Mouse (Mus musculus) 416B (cell line): ENCODE results near the gene Uhrf1bp1.
A peak's percentile ranks its signal among the peaks of the same experiment; 100 is the strongest.

Source experiments
- DNase-seq: peaks from one replicate; pipeline ENCODE4 v3.0.0; 2011; ENCODE audit warnings: low read depth

The Uhrf1bp1 gene

DNA sequence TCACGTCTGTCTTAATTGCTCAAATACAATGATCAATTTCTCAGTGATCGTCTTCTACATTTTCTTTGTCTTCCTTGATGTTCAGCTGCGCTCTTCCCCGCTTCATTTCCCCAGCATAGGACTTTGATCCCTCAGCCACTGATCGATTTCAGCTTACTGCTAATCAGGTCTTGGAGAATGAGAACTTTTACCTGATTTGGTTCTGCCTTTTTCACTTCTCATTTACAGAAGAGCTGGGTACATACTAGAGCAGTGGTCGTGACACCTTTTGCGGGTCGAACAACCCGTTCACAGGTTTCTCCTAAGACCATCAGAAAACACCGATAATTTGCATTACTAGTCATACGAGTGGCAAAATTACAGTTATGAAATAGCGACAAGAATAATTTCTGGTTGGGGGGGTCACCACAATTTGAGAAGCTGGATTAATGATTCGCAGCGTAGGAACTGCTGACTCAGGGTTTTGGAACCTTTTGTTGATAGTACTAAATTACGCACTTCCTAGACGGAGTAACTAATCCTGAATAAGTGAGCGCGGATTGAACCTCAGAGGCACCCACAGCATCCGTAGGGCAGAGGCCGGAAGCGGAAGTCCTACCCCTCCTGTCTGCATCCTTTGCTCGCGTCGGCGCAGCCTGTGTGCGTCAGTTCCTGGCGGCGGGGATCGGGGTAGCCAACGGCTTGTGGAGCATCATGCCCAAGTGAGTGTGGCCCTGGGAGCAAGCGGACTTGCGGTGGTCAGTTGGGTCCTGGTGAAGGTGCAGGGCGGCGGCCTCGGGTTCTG is 16.6 kb upstream of the Uhrf1bp1 start:
- peak; percentile 98 for DNase-seq

GRCm38 (mm10) chr17:27848351-27848750 is 7.9 kb upstream of the Uhrf1bp1 start:
- DNase-seq: no peak

DNA sequence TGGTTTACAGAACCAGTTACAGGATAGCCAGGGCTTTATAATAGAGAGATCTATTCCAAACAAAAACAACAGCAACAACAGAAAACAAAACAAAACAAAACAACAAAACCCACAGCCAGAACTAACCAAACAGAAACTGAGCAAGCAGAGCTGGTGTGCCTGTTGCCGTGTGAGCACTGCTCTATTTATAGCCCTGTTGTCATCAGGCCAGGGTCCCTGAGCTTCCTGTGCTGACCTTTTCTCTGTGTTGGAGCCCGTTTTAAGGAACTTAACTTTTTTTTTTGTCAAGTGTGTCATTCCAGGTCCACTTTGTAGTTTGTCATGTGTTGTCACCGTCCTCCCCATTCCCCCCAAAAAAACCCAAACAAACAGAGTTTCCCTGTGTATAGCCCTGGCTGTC is 5.2 kb upstream of the Uhrf1bp1 start:
- DNase-seq: peak; percentile 52

DNA sequence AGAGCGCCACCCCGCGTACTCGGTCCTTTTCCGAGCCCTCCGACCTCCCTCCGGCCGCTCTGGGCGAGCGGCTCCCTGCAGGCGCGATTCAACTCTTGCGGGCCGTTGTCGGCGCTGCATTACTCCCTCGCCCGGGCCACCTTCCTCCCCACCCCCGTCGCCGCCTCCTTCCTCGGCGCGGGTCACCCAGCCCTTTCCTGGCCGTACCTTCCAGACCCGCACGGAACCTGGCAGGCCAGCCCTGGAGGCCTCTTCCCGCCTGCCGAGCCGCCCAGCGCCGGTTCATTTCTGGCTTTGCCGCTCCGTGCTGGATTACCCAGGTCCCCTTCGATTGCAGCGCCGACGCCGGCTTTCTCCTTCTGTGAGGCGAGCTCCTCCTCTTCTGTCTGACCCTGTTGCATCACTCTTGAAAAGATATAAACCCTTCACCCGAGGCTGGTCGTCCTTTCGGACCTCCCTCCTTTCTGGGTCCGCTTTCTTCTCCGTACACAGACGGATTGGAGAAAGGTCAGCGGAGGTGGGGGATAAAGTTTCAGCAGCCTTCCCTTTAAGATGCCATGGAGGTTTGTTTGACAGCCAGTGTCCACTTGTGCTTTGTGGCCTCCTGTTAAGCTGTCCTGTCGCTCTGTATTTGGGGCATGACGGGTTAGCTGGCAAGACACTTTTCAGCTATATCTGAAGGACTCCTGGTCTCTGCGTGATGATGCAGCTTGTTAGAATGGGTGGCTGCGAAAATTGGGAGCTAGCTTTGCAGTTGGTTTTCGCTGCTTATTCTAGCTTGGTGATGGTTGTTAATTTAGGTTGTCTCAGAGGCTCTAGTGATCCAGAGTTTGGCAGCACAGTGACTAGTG is 782 bp downstream of the Uhrf1bp1 start:
- DNase-seq: peak; percentile 74

- no peak for DNase-seq
Measured at GRCm38 (mm10) chr17:27857649-27858475, 1.6 kb downstream of the Uhrf1bp1 start.

GRCm38 (mm10) chr17:27859131-27859530 is 2.9 kb downstream of the Uhrf1bp1 start:
- no peak for DNase-seq

DNA sequence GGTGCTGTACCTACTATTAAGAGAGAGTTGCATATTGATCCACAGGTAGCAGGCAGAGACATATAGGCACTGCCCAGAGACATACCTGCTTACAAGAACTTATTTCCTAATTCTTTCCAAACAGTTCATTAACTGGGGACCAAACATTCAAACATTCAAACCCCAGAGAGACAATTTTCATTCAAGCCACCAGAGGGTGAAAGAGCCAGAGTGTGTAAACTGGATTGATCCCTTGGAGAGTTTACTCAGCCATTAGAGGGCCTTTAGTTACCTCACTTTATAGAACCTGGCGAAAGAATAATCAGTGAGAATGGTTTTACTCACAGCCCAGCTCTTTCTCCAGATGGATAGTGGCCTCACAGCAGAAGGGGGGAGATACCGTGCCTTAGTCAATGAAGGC is 9.2 kb downstream of the Uhrf1bp1 start:
- peak; percentile 34 for DNase-seq

GRCm38 (mm10) chr17:27866737-27867136 is 10.5 kb downstream of the Uhrf1bp1 start:
- no peak for DNase-seq

- no peak for DNase-seq
Measured at GRCm38 (mm10) chr17:27871851-27872250, 15.6 kb downstream of the Uhrf1bp1 start.

DNA sequence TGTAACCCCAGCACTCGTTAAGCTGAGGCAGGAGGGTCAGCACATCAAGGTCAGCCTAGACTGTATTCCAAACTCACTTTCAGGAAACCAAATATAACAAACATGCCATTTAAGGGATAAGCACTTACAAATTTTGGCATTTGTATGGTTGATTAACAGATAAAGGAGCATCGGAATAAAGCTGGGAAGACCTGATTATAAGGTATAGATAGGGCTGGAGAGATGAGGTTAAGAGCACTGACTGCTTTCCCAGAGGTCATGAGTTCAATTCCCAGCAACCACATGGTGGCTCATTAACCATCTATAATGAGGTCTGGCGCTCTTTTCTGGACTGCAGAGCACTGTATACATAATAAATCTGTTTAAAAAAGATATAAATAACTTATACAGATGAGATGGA is 17.3 kb downstream of the Uhrf1bp1 start:
- no peak for DNase-seq

- DNase-seq: no peak
Measured at GRCm38 (mm10) chr17:27874510-27874909, 18.3 kb downstream of the Uhrf1bp1 start.

GRCm38 (mm10) chr17:27881518-27881917 is 25.3 kb downstream of the Uhrf1bp1 start:
- DNase-seq: no peak

DNA sequence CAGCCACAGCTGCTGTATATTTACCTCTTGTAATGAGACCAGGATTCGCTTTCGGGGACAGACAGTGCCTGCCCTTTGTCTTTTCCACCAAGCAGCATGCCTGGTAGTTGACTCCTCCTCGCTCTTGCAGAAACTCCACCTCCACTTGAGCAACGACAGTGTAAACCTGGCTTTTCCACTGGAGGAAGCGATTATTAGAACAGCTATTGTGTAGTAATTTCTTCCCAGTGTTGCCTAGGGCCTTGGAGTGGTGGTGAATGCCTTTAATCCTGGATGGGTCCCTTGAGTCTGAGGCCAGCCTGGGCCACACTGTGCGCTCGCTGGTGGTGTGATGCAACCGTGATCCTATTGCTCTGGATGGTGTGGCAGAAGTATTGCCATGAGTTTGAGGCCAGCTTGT is 26.9 kb downstream of the Uhrf1bp1 start:
- no peak for DNase-seq

DNA sequence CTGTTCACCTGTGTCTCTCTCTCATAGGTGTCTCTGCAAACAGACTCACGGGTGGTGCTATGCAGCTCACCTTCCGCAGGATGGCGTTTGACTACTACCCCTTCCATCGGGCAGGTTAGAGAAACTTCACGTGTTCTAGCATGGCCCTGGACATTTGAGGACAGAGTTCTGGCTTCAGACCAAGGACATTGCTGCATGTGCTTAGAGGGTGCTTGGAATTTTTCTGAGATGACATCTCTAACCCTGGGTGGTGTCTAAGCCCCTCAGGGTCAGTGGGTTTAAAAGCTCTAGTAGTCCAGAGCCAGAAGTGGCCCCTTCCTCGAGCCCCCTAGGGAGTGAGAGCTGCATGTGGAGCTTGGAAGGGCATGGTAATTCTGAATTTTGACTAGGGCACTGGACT is 27.8 kb downstream of the Uhrf1bp1 start:
- DNase-seq: no peak

DNA sequence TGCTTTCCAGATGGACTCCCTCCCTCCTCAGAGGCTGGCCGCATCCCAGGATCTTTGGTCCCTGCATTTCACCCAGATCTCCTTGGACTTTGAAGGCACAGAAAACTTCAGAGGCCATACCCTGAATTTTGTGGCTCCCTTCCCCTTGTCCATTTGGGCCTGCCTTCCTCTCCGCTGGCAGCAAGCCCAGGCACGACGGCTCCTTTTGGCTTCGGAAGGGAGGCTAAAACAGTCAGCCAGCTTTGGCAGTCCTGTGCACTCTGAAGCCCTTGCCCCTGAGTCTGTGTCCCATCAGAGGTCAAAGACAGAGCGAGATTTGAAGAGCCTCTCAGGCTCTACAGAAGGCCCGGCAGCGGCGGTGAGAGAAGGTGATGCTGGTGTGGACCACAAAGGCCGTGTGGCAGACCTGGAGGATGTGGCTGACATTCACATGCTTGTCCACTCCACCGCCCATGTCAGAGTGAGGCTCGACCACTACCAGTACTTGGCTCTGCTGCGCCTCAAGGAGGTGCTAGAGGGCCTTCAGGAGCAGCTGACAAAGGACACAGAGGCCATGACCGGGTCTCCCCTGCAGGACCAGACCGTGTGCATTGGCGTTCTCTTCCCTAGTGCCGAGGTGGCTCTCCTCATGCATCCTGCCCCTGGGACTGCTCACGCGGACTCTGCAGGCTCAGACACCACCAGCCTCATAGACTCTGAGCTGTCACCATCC is 30.4 kb downstream of the Uhrf1bp1 start:
- no peak for DNase-seq

DNA sequence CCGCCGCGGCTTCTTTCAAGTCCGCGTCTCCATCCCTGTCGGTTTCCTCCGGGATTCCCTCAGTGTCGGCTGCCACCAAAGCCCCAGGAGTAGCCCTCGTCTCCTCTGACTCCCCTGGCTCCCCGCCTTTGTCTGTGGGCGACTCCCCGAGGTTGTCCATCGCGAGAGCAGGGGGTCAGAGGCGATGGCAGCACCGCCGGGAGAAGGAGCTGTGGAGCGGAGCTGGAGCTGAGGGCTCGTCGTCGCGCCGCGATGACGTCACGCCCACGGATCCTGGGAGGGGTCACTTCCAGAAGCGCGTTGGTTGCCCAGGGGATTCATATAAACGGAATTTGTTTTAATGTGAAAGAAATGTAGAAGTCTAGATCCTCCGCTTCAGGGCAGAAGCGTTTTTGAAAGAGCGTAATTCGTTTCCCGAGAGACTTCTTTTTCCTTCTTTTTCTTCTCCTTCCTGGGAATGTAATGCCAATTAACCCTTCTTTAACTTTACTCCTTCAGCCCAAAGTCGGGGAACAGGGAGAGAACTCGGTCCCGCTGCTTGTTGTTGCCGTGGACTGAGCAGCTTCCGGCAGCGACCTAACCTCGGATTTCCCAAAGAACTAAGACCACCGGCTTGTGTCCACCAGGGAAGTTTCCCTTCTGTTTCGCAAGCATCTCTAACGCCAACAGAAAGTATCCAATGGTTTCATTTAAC is 51.4 kb downstream of the Uhrf1bp1 start:
- peak; percentile 95 for DNase-seq

DNA sequence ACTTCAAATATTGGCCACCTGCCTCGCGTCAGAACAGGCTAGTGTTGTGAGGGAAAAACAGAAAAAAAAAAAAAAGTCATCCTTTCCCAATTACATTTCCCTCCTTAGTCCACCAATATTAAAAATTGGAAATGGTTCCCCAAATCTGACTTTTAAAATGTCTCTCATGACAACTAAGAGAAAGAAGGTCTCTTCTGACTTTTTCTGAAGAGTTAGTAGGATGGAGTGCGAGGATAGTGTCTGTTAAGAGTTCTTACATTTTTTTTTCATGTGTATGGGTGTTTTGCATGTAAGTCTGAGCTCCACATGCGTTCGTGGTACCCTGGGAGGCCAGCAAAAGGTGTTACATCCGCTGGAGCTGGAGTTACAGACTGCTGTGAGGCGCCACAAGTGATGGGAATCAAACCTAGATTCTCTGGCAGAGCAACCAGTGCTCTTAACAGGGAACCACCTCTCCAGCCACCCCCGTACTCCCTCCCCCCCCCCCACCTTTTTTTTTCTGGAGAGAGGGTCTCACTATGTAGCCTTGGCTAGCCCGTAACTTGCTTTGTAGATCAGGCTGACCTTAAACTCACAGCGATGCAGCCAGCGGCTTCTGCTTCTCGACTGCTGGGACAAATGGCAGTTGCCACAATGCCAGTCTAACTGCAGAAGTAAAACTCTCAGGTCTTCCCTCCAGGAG is 52.1 kb downstream of the Uhrf1bp1 start:
- DNase-seq: no peak

GRCm38 (mm10) chr17:27908888-27909621 is 52.8 kb downstream of the Uhrf1bp1 start, which contains the start of gene Anks1:
Anks1 (plus strand) TSS chr17:27909306.
- DNase-seq: peak; percentile 91

DNA sequence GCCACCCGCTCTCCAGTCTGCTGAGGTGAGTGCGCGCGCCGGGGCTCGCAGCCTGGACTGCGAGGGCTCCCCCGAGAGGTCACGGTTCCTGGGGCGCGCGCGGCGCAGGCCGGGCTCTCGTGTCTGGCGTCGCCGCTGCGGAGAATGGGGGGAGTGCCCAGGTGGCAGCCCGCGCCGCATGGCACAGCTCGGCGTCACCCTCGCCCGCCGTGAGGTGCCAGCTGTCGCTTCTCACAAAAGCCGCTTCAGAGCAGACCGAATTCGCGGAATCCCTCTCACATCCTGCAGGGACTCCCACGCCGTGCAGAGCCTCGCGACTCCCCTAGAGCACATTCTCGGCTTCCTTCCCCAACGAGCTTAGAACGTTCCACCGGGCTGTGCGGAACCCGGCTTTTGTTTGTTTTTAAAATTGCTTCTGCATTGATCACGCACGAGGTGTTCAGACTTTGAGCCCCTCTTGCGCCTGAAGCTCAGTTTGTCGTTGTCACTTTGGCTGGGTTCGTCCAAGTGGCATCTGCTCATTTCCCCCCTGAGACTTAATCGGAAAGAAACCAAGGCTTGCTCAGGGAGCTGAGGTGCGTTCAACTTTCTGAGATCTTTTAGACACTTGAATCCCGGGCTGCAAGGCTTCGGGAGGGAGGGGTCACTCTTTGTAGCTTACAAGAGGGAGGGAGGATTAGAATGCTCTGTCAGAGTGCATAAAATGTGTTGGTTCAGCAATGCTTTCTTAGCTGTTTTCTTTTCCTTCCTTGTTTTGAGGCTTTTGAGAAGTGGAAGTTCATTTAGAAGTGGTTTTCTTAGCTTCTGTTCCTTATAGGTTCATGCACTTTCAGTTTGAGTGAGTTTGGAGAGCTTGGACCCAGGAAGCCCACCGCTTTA is 53.6 kb downstream of the Uhrf1bp1 start, which contains the start of gene Taf11:
Gene Taf11, minus strand, starts transcription at position 223 of the 879 bp plus-strand sequence.
- DNase-seq: peak; percentile 49
